Mouse (Mus musculus) midbrain, postnatal 0 days (tissue): ENCODE measurements around the gene Spast. TPM values are rescaled to one million over a fixed set of nuclear protein-coding genes. Genes with fewer than 3 reads are reported as not detected.

Experiments used
- ATAC-seq: fragments of 200-750 bp; cut with Nextera tagmentation; 2 replicates; pipeline ENCODE4 v1.8.0; 2017; ENCODE audit warnings: moderate number of reproducible peaks, mild to moderate bottlenecking, moderate TSS enrichment, moderate library complexity; ENCODE audit not compliant: low FRiP score
- DNase-seq: peaks from one replicate; pipeline ENCODE4 v3.0.0-alpha.2; 2015; ENCODE audit warnings: low spot score
- H3K27ac ChIP-seq: fragments of 300-500 bp; sonication (generic); 2 replicates; pipeline ENCODE4 v1.5.1; 2014; ENCODE audit warnings: low read depth, mild to moderate bottlenecking, low read length, mixed read lengths
- H3K27me3 ChIP-seq: fragments of 300-500 bp; sonication (generic); 2 replicates; pipeline ENCODE4 v1.6.1; 2014; ENCODE audit warnings: low read length, control low read depth, mixed read lengths; ENCODE audit not compliant: insufficient read depth
- H3K36me3 ChIP-seq: fragments of 300-500 bp; sonication (generic); 2 replicates; pipeline ENCODE4 v1.6.1; 2014; ENCODE audit warnings: low read length, control low read depth, mixed read lengths; ENCODE audit not compliant: insufficient read depth
- H3K4me1 ChIP-seq: fragments of 300-500 bp; sonication (generic); 2 replicates; pipeline ENCODE4 v1.6.1; 2014; ENCODE audit warnings: mild to moderate bottlenecking, control low read depth, antibody characterized with exemption, low read length, mixed read lengths; ENCODE audit not compliant: insufficient read depth
- H3K4me2 ChIP-seq: fragments of 300-500 bp; sonication (generic); 2 replicates; pipeline ENCODE4 v1.6.1; 2014; ENCODE audit warnings: low read depth, mild to moderate bottlenecking, low read length, mixed read lengths; ENCODE audit not compliant: poor library complexity, severe bottlenecking
- H3K4me3 ChIP-seq: fragments of 300-500 bp; sonication (generic); 2 replicates; pipeline ENCODE4 v1.5.1; 2014; ENCODE audit warnings: low read depth, mild to moderate bottlenecking, low read length, moderate library complexity
- H3K9ac ChIP-seq: fragments of 300-500 bp; sonication (generic); replicated peaks from 2 replicates; pipeline ENCODE4 v1.6.1; 2014; ENCODE audit warnings: mild to moderate bottlenecking, low read length, moderate library complexity, mixed read lengths; ENCODE audit not compliant: poor library complexity, severe bottlenecking
- H3K9me3 ChIP-seq: fragments of 300-500 bp; sonication (generic); 2 replicates; pipeline ENCODE4 v1.6.1; 2016; ENCODE audit warnings: low read length, control low read depth
- CTCF ChIP-seq: IDR thresholded peaks from 2 replicates; pipeline ENCODE4 v1.5.1; 2016; ENCODE audit warnings: antibody characterized with exemption, mild to moderate bottlenecking
- WGBS: fragments of 180-500 bp; shearing (Covaris S2); extraction: QIAGEN DNeasy Blood & Tissue Kit; methylation state at CpG from one replicate; pipeline ENCODE4 v1.1.7; 2014; 5-methylcytosine and 5-hydroxymethylcytosine counted together
- polyA plus RNA-seq: library from polyadenylated mRNA; unstranded; fragments of >200 nt; fragmentation: Nextera tagmentation; extraction: Ambion mirVana; gene quantifications from 2 replicates; pipeline ENCODE4 v1.2.1, GENCODE M21; 2015
- total RNA-seq: library from RNA; depleted of rRNA; stranded (reverse); fragments of >200 nt; gene quantifications from 2 replicates; pipeline ENCODE4 v1.2.3, GENCODE M21; 2014

Gene Spast
- total and polyA plus RNA-seq, 2 experiments from 2014 or later: 27.4 to 121 TPM

GRCm38 (mm10) chr17:74341151-74341550 lies 2.4 kb downstream of the Spast start:
- ATAC-seq (no peak), DNase-seq (peak; percentile 39)
- peak overlapping the region; percentile 42; the same call in 1 of the 2 replicates for H3K9ac ChIP-seq
- no peak overlapping the region for H3K27ac ChIP-seq
- H3K4me2 ChIP-seq: peak overlapping the region; percentile 75
- TF ChIP-seq CTCF: no peak
- H3K36me3 ChIP-seq: no peaks in the 10 kb centered on the region
- H3K27me3 ChIP-seq: no peaks in the 10 kb centered on the region
- peak overlapping the region; percentile 97 for H3K4me3 ChIP-seq
- WGBS: 18% methylated on average over 5 of the region's 5 CpGs
- H3K4me1 ChIP-seq: peaks cover 10% of the 10 kb centered on the region
- no peaks in the 10 kb centered on the region for H3K9me3 ChIP-seq

DNA sequence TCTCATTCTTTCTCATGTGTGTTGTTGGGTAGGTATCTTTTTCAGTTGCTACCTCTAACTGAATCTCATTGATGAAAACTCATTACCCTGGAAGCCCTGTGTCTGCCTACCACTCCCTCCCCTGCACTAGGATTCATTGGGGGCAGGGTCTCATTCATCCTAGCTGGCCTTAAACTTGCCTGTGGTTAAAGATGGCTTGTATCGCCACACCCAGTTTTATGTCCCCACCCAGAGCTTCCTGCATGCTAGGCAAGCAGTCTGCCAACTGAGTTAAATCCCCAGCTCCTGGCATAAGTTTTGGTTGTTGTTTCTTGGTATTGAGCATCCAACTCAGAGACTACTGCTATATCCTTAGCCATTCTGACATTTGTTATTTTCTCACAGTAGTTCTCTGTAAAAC lies 24.8 kb downstream of the Spast start:
- no peak overlapping the region for H3K9ac ChIP-seq
- H3K9me3 ChIP-seq: no peaks in the 10 kb centered on the region
- no peak overlapping the region for H3K4me2 ChIP-seq
- ATAC-seq (no peak), DNase-seq (no peak)
- 94% methylated on average over 1 of the region's 1 CpGs for WGBS
- H3K4me3 ChIP-seq: no peak overlapping the region
- TF ChIP-seq CTCF: no peak
- H3K36me3 ChIP-seq: peaks cover 22% of the 10 kb centered on the region
- no peak overlapping the region for H3K27ac ChIP-seq
- H3K27me3 ChIP-seq: no peaks in the 10 kb centered on the region
- no peaks in the 10 kb centered on the region for H3K4me1 ChIP-seq

GRCm38 (mm10) chr17:74376916-74377315 lies 38.1 kb downstream of the Spast start:
- 95% methylated on average over 1 of the region's 1 CpGs for WGBS
- H3K4me1 ChIP-seq: no peaks in the 10 kb centered on the region
- no peak overlapping the region for H3K4me2 ChIP-seq
- H3K4me3 ChIP-seq: no peak overlapping the region
- H3K9ac ChIP-seq: no peak overlapping the region
- H3K9me3 ChIP-seq: no peaks in the 10 kb centered on the region
- no peak for TF ChIP-seq CTCF
- peaks cover 45% of the 10 kb centered on the region for H3K36me3 ChIP-seq
- H3K27me3 ChIP-seq: no peaks in the 10 kb centered on the region
- ATAC-seq (no peak), DNase-seq (no peak)
- H3K27ac ChIP-seq: no peak overlapping the region

GRCm38 (mm10) chr17:74386657-74387056 lies 47.9 kb downstream of the Spast start:
- ATAC-seq: no peak
- no peak overlapping the region for H3K27ac ChIP-seq
- no peak overlapping the region for H3K4me2 ChIP-seq
- no peaks in the 10 kb centered on the region for H3K27me3 ChIP-seq
- no peaks in the 10 kb centered on the region for H3K4me1 ChIP-seq
- DNase-seq: no peak
- no peak overlapping the region for H3K9ac ChIP-seq
- no peak for TF ChIP-seq CTCF
- H3K4me3 ChIP-seq: no peak overlapping the region
- peaks cover 47% of the 10 kb centered on the region for H3K36me3 ChIP-seq
- no peaks in the 10 kb centered on the region for H3K9me3 ChIP-seq

GRCm38 (mm10) chr17:74389847-74390246 lies 51.1 kb downstream of the Spast start:
- no peak for DNase-seq
- Histone ChIP-seq H3K4me2 (no peak overlapping the region), H3K27ac (no peak overlapping the region), H3K4me3 (no peak overlapping the region), H3K4me1 (no peaks in the 10 kb centered on the region), H3K9ac (no peak overlapping the region), H3K9me3 (no peaks in the 10 kb centered on the region), H3K36me3 (peaks cover 19% of the 10 kb centered on the region), H3K27me3 (no peaks in the 10 kb centered on the region)
- peak; percentile 45 for TF ChIP-seq CTCF
- WGBS: 77% methylated on average over 3 of the region's 3 CpGs
- no peak for ATAC-seq

DNA sequence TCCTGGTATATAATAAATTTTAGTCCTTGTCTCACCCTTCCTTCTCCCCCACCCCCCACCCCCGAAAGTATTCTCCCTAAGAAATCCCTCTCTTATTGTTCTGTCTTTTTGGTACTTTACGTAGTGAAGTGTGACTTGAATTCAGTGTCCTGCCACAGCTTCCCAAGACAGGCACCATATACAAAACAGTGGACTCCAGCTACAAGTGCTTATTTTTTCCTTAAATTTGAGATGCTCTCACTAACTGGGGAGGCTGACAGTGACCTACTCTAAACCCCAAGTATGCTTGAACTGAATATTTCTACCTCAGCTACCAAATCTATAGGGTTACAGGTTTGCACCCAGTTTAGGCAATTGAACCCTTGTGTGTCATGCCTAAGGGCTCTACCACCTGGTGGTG lies 55.6 kb downstream of the Spast start:
- Histone ChIP-seq H3K4me1 (no peaks in the 10 kb centered on the region), H3K9ac (no peak overlapping the region), H3K4me2 (no peak overlapping the region), H3K4me3 (no peak overlapping the region), H3K36me3 (no peaks in the 10 kb centered on the region), H3K27me3 (no peaks in the 10 kb centered on the region), H3K27ac (no peak overlapping the region), H3K9me3 (no peaks in the 10 kb centered on the region)
- DNase-seq (no peak), ATAC-seq (no peak)
- WGBS: 83% methylated on average over 2 of the region's 2 CpGs
- TF ChIP-seq CTCF: no peak
